Mouse (Mus musculus) spleen, postnatal 14 days (tissue): ENCODE measurements around the gene Cadps.

Experiments used
- DNase-seq, 2 experiments: peaks; one replicate each; pipeline ENCODE4 v3.0.0; 2021 to 2022; ENCODE audit warnings: low spot score in 2 of 2

Cadps gene

GRCm38 (mm10) chr14:12730979-12731378, 91.9 kb downstream of the Cadps start:
- no peak for DNase-seq

GRCm38 (mm10) chr14:12722452-12723194, 100.3 kb downstream of the Cadps start:
- DNase-seq, result no peak

- no peak for DNase-seq
These were observed 104.1 kb downstream of the Cadps start for GRCm38 (mm10) chr14:12718766-12719165.

- DNase-seq, result no peak
These were observed 106.8 kb downstream of the Cadps start for GRCm38 (mm10) chr14:12715906-12716659.

- DNase-seq, result no peak
These were observed 115.5 kb downstream of the Cadps start for GRCm38 (mm10) chr14:12707395-12707794.

GRCm38 (mm10) chr14:12704461-12704860, 118.4 kb downstream of the Cadps start:
- no peak for DNase-seq

- DNase-seq, result no peak
These were observed 132.7 kb downstream of the Cadps start for GRCm38 (mm10) chr14:12690201-12690600.

- DNase-seq, result no peak
These were observed 137.9 kb downstream of the Cadps start for GRCm38 (mm10) chr14:12685015-12685414.

GRCm38 (mm10) chr14:12680819-12681638, 141.8 kb downstream of the Cadps start:
- DNase-seq, result no peak

GRCm38 (mm10) chr14:12661430-12661829, 161.4 kb downstream of the Cadps start:
- DNase-seq, result no peak

GRCm38 (mm10) chr14:12657351-12657750, 165.5 kb downstream of the Cadps start:
- no peak for DNase-seq

- DNase-seq, result no peak
These were observed 179.9 kb downstream of the Cadps start for GRCm38 (mm10) chr14:12642868-12643512.

- no peak for DNase-seq
These were observed 184.1 kb downstream of the Cadps start for GRCm38 (mm10) chr14:12638762-12639161.

- no peak for DNase-seq
These were observed 185.6 kb downstream of the Cadps start for GRCm38 (mm10) chr14:12637121-12637754.

- no peak for DNase-seq
These were observed 198.4 kb downstream of the Cadps start for GRCm38 (mm10) chr14:12624256-12625130.

- no peak for DNase-seq
These were observed 215.9 kb downstream of the Cadps start for GRCm38 (mm10) chr14:12607025-12607424.

GRCm38 (mm10) chr14:12606202-12606601, 216.7 kb downstream of the Cadps start:
- DNase-seq, result no peak

- no peak for DNase-seq
These were observed 220.8 kb downstream of the Cadps start for GRCm38 (mm10) chr14:12602080-12602479.

GRCm38 (mm10) chr14:12595326-12595725, 227.6 kb downstream of the Cadps start:
- DNase-seq, result no peak

- no peak for DNase-seq
These were observed 230.3 kb downstream of the Cadps start for GRCm38 (mm10) chr14:12592472-12593075.
